Mouse (Mus musculus) limb, embryonic 13.5 days (tissue): ENCODE measurements around the gene Trim47. TPM values are rescaled to one million over a fixed set of nuclear protein-coding genes. Genes with fewer than 3 reads are reported as not detected.

Experiments used
- ATAC-seq: fragments of 200-750 bp; cut with Nextera tagmentation; 2 replicates; pipeline ENCODE4 v1.8.0; 2017; ENCODE audit warnings: low read depth, moderate number of reproducible peaks, moderate TSS enrichment; ENCODE audit not compliant: low FRiP score
- H3K27ac ChIP-seq: fragments of 300-500 bp; sonication (generic); 2 replicates; pipeline ENCODE4 v1.5.1; 2015; ENCODE audit warnings: inconsistent platforms, mild to moderate bottlenecking, moderate library complexity
- H3K27me3 ChIP-seq: fragments of 300-500 bp; sonication (generic); 2 replicates; pipeline ENCODE4 v1.6.1; 2015; ENCODE audit warnings: mild to moderate bottlenecking, inconsistent platforms
- H3K36me3 ChIP-seq: fragments of 300-500 bp; sonication (generic); 2 replicates; pipeline ENCODE4 v1.6.1; 2015; ENCODE audit warnings: inconsistent platforms, mild to moderate bottlenecking, moderate library complexity
- H3K4me1 ChIP-seq: fragments of 300-500 bp; sonication (generic); 2 replicates; pipeline ENCODE4 v1.6.1; 2015; ENCODE audit warnings: inconsistent platforms
- H3K4me2 ChIP-seq: fragments of 300-500 bp; sonication (generic); replicated peaks from 2 replicates; pipeline ENCODE4 v1.6.1; 2015; ENCODE audit warnings: inconsistent platforms, mild to moderate bottlenecking, moderate library complexity
- H3K4me3 ChIP-seq: fragments of 300-500 bp; sonication (generic); 2 replicates; pipeline ENCODE4 v1.5.1; 2015; ENCODE audit warnings: moderate library complexity, mild to moderate bottlenecking, inconsistent platforms
- H3K9ac ChIP-seq: fragments of 300-500 bp; sonication (generic); 2 replicates; pipeline ENCODE4 v1.6.1; 2015; ENCODE audit warnings: mild to moderate bottlenecking, inconsistent platforms
- H3K9me3 ChIP-seq: fragments of 300-500 bp; sonication (generic); 2 replicates; pipeline ENCODE4 v1.6.1; 2016; ENCODE audit warnings: inconsistent platforms
- WGBS: fragments of 180-500 bp; shearing (Covaris S2); methylation state at CpG from one replicate; pipeline ENCODE4 v1.1.7; 2015; 5-methylcytosine and 5-hydroxymethylcytosine counted together
- polyA plus RNA-seq: library from polyadenylated mRNA; unstranded; fragments of >200 nt; fragmentation: Nextera tagmentation; extraction: Ambion mirVana; gene quantifications from 2 replicates; pipeline ENCODE4 v1.2.1, GENCODE M21; 2015

Gene Trim47
- polyA plus RNA-seq, 1 experiment from 2014 or later = 15.9 TPM

DNA sequence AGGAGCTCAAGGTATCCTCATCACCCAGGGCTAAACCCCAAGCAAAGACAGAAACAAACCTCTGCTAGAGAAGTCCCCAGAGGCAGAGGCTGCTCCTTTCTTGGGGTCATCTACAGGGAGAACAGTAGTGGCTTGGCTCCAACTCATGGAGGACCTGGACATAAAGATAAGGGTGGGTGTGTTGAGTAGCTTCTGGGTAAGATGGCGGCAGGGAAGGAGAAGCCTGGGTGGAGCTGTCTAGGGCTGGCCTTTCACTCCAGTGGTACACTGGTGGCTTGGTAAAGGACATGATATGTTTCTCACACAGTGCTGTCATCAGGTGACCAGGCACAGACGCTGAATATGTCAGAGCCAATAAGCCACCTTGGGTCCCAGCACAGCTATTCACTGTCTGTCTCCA lies 23.9 kb upstream of the Trim47 start:
- H3K27ac ChIP-seq = no peak overlapping the region
- no peaks in the 10 kb centered on the region for H3K9me3 ChIP-seq
- H3K4me3 ChIP-seq = no peak overlapping the region
- no peaks in the 10 kb centered on the region for H3K4me1 ChIP-seq
- no peak overlapping the region for H3K9ac ChIP-seq
- H3K36me3 ChIP-seq = peaks cover 100% of the 10 kb centered on the region
- no peaks in the 10 kb centered on the region for H3K27me3 ChIP-seq
- ATAC-seq = no peak
- H3K4me2 ChIP-seq = no peak overlapping the region
- 100% methylated on average over 2 of the region's 2 CpGs for WGBS

DNA sequence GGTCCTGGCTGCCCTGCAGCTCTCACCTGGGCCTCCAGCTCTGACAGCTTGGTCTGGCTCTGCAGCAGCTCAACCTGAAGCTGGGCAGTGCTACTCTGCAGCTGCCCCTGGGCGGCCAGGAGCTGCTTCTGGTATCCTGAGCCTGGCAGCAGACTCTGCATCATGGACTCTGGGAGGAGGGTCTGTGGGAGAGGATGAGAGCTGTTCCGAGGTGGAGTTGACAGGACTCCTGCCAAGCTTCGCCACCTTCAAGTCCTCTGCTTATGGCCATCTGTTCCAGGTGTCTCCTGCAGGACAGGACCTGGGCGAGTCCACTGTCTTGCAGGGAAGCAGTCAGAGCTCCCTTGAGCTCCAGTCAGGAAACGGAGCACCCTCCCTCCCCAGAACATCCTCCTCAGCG lies 22.3 kb upstream of the Trim47 start:
- 77% methylated on average over 6 of the region's 6 CpGs for WGBS
- ATAC-seq = no peak
- Histone ChIP-seq H3K9me3 (no peaks in the 10 kb centered on the region), H3K36me3 (peaks cover 100% of the 10 kb centered on the region), H3K9ac (no peak overlapping the region), H3K27me3 (no peaks in the 10 kb centered on the region), H3K4me3 (no peak overlapping the region), H3K4me2 (no peak overlapping the region), H3K27ac (no peak overlapping the region), H3K4me1 (no peaks in the 10 kb centered on the region)

DNA sequence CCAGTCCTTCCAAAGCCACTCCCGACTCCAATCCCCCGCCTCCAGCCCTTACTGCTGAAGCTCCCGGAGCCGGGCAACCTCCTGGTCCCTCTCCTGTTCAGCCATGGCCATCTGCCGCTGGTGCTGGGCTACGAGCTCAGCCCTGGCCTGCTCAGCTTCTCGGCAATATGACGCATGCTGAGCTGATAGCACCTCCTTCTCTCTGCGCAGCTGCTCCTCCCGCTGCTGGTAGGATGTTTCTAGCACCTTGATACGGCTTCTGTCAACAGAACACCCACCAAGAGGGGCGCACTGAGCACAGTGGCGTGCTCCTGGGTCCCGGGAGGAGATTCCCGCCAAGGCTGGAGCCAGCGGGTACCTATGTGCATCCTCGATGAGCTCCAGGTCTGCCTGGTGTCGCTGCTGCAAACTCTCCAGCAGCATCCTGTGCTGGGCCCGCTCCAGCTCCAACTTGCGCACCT lies 21.8 kb upstream of the Trim47 start:
- H3K36me3 ChIP-seq = peaks cover 100% of the 10 kb centered on the region
- ATAC-seq = no peak
- H3K9ac ChIP-seq = no peak overlapping the region

DNA sequence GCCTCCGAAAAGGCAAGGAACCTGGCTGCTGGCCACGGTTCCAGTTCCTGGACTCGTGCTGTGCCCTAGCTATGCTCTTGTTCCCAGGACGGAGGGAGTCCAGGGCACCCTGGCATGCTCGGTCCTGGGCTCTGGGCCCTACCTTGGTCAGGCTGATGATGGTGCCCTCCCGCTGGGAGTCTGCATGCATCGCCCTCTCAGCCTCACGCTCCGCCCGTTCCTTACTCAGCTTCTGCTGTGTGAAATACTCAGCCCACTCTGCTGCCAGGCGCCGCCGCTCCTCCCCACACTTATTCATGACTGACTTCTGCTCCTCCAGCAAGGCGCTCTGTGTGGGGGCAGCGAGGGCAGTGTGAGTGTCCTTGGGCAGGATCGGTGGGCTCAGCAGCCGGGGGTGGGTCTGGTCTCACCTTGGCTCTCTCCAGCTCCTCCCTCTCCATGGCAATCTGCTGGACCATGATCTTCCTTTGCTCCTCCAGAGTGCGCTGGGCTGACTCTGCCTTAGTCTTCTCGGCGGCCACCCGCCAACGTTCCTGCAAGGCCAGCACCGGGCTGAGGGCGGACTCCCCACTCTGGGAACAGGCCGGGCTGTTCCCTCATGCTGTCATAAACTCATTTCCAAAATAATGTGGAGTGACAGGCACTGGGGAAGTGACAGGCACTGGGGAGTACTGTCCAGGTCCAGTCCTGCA lies 19.4 kb upstream of the Trim47 start:
- H3K9ac ChIP-seq = no peak overlapping the region
- no peak overlapping the region; the same call in 1 of the 2 replicates for H3K27ac ChIP-seq
- no peaks in the 10 kb centered on the region for H3K9me3 ChIP-seq
- H3K4me3 ChIP-seq = no peak overlapping the region
- ATAC-seq = no peak
- no peaks in the 10 kb centered on the region for H3K4me1 ChIP-seq
- H3K27me3 ChIP-seq = no peaks in the 10 kb centered on the region
- 74% methylated on average over 25 of the region's 25 CpGs for WGBS
- no peak overlapping the region for H3K4me2 ChIP-seq
- H3K36me3 ChIP-seq = peaks cover 99% of the 10 kb centered on the region

More for the DNA sequence above, 21.8 kb upstream of the Trim47 start:
- Histone ChIP-seq H3K4me1 (no peaks in the 10 kb centered on the region), H3K4me3 (no peak overlapping the region), H3K4me2 (no peak overlapping the region), H3K9me3 (no peaks in the 10 kb centered on the region), H3K27me3 (no peaks in the 10 kb centered on the region), H3K27ac (no peak overlapping the region)
- WGBS = 50% methylated on average over 20 of the region's 20 CpGs

DNA sequence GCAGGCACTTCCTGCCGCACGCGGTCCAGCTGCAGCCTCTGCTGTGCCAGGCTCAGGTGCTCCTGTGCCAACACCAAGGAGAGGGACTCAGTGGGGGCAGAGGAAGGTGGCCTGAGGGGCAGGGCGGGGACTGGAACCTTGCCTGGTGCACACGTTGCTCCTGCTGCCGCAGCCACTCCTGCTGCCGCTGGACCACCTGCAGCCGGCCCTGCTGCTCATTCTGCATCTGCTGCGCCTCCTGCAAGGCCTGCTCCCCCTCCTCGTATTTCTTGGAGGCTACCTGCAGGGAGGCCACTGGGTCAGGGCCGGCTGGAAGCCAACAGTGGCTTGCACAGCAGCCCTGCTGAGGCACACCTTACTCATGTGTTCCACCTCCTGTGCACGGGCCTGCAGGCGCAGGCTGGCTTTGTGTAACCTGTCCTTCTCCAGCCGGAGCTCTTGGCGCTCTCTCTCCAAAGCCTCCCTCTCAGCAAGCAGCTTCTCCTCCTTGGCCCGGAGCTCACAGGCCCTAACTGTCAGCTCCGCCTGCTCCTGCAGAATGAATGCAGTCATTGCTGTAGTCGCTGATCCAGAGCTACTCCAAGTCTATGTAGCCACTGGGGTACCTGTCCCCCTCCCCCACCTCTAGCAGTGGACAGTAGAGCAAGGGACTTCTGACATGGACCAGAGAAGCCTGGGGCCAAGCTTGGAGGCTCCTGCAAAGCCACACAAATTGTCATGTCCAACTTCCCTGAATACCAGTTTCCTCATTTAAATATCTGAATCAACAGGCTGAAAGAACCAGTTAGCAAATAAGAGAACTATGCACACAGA lies 18.7 kb upstream of the Trim47 start:
- Histone ChIP-seq H3K9ac (0 out of 2 replicates have a peak overlapping the region, but pooled peaks have one; percentile 21), H3K27ac (no peak overlapping the region), H3K4me1 (no peaks in the 10 kb centered on the region), H3K9me3 (no peaks in the 10 kb centered on the region), H3K36me3 (peaks cover 95% of the 10 kb centered on the region), H3K27me3 (no peaks in the 10 kb centered on the region), H3K4me3 (no peak overlapping the region), H3K4me2 (no peak overlapping the region)
- 63% methylated on average over 18 of the region's 18 CpGs for WGBS
- ATAC-seq = no peak

DNA sequence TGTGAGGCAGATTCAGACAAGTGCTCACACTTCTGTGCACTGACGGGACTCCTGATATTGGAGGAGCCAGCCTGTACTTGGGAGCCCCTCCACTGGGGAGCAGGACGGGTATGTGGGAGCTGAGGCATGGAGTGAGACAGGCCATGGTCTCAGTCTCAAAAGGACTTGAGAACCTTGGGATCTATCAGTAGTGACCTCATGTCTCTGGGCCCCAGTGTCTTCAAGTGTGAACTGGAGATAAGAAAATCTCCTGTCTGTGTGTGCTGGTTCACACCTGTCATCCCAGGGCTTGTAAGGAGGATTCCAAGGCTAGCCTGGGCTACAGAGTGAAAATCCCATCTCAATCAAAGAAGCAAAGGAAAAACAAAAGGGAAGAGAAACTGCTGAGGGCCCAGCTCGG lies 16.5 kb upstream of the Trim47 start:
- Histone ChIP-seq H3K4me3 (no peak overlapping the region), H3K36me3 (peaks cover 73% of the 10 kb centered on the region), H3K4me2 (no peak overlapping the region), H3K27me3 (no peaks in the 10 kb centered on the region), H3K9me3 (no peaks in the 10 kb centered on the region), H3K9ac (no peak overlapping the region), H3K27ac (no peak overlapping the region), H3K4me1 (peaks cover 7% of the 10 kb centered on the region)
- ATAC-seq = no peak
- WGBS = 88% methylated on average over 3 of the region's 3 CpGs

DNA sequence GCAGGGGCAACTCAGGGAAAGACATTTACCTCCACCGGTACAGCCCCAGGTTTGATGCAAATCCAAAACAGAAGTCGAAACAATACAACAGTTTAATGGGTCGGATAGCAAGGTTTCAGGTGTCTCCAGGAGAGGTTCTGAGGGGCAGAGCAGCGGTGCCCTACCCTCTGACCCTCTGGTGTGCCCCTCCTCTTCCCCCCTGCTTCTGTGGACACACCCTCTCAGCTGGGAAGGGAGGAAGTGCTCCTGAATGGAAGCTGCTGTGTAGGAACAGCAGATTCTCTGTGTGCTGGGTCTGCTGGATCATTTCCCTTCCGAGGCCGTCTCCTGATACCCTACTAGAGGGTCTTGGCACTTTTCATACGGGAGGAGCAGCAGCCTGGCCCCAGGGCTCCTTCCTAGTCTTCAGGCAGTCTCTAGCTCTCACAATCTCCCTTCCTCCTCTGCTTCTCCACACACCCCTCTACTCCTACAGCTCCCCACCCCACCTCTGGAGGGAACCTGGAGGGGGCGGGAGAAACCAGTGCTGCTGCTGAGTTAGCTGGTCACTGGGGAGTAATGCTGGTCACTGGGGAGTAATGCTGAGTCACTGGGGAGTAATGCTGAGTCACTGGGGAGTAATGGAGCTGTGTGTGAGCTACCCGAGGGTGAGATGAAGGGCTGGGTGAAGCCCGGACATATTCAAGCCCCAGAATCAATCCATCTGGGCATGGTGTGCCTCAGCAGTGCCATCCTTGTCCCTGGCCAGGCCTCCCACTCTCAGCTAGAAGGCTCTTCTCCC lies 15.4 kb upstream of the Trim47 start:
- H3K4me3 ChIP-seq = no peak overlapping the region
- 71% methylated on average over 10 of the region's 10 CpGs for WGBS

DNA sequence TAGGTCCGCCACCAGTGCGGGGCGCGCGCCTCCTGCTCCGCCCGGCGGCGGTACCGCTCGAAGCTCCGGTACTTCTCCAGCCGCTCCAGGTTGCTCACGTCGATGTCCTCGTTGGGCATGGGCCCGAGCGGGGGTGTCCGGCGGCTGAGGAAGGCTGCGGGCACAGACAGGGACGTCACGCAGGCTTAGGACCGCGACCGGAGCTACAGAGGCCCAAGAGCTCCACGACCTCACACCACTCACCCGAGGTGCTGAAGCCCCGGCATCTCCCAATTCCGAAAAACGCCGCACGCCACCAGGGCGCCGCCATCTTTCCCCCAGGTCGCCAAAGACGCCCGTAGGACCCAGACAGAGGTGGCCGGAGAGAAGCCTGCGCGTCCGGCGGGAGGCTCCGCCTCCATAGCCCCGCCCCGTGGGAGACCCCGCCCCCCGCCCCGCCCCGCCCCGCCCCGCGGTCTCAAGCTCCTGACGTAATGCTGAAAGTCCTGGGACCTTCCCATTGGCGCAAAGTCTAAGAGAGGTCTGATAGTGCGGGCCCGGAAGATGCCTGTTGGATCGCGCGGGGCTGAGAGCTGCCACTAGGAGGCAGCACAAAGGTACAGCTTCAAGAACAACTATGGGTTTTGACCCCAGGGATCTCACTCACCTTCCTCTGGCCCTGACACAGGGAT lies 11.6 kb upstream of the Trim47 start, which contains the start of gene Mrpl38:
TSS of gene Mrpl38 (minus strand) at position 401 of the 671 bp plus-strand sequence.
- peak within 1 kb of the TSS; percentile 79 for H3K27ac ChIP-seq
- H3K27me3 ChIP-seq = no peaks in the 10 kb centered on the region
- peak within 1 kb of the TSS; percentile 92 for H3K4me3 ChIP-seq
- no peaks in the 10 kb centered on the region for H3K9me3 ChIP-seq
- H3K4me1 ChIP-seq = peaks cover 21% of the 10 kb centered on the region
- under 1% methylated on average over 60 of the region's 60 CpGs for WGBS
- peak within 1 kb of the TSS; percentile 77 for H3K4me2 ChIP-seq
- peak; percentile 96 for ATAC-seq
- H3K36me3 ChIP-seq = peaks cover 49% of the 10 kb centered on the region
- H3K9ac ChIP-seq = peak within 1 kb of the TSS; percentile 84

More for the DNA sequence above, 15.4 kb upstream of the Trim47 start:
- Histone ChIP-seq H3K4me1 (peaks cover 15% of the 10 kb centered on the region), H3K36me3 (peaks cover 62% of the 10 kb centered on the region), H3K9ac (no peak overlapping the region), H3K4me2 (no peak overlapping the region), H3K27ac (no peak overlapping the region; the same call in 1 of the 2 replicates), H3K9me3 (no peaks in the 10 kb centered on the region), H3K27me3 (no peaks in the 10 kb centered on the region)
- no peak for ATAC-seq

DNA sequence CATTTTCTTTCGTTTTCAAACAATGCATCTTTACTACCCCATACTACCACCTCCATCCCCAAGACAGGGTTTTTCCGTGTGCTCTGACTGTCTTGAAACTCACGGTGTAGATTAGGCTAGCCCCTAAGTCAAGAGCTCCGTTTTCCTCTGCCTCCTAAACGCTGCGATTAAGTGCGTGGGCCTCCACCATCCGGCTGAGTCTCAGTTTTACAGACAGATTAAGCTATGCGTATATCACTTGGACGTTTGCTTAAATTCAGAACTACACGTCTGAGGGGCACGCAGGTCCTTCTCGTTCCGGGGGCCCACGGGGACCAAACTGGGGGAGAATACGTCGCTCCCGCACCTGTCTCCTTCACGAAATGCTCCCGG lies 11.1 kb upstream of the Trim47 start:
- peak overlapping the region; percentile 79 for H3K27ac ChIP-seq
- 1% methylated on average over 20 of the region's 20 CpGs for WGBS

DNA sequence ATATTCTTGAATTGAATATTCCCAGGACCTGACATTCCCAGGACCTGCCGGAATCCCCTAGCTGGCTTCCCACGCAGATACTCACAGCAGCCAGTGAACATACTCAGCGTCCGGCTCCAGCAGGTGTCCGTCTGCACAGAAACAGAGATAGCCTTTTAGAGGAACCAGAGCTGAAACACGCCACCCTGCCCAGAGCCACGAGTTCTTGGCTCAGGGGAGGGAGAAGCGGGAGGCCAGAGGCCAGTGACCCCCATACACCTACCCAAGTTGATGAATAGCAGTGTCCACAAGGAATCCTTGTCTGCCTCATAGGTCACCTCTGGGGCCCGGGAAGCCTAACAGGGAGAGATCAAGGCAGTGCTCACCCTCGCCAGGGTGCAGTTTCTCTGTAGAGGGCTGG lies 7.2 kb upstream of the Trim47 start:
- no peaks in the 10 kb centered on the region for H3K27me3 ChIP-seq
- 82% methylated on average over 10 of the region's 10 CpGs for WGBS
- peaks cover 39% of the 10 kb centered on the region for H3K4me1 ChIP-seq
- H3K9ac ChIP-seq = no peak overlapping the region
- H3K9me3 ChIP-seq = no peaks in the 10 kb centered on the region
- H3K36me3 ChIP-seq = peaks cover 45% of the 10 kb centered on the region
- no peak overlapping the region for H3K27ac ChIP-seq
- no peak for ATAC-seq
- no peak overlapping the region for H3K4me2 ChIP-seq
- no peak overlapping the region for H3K4me3 ChIP-seq

More for the DNA sequence above, 11.1 kb upstream of the Trim47 start:
- Histone ChIP-seq H3K27me3 (no peaks in the 10 kb centered on the region), H3K9ac (peak overlapping the region; percentile 84), H3K4me3 (peak overlapping the region; percentile 92), H3K4me2 (peak overlapping the region; percentile 77), H3K4me1 (peaks cover 21% of the 10 kb centered on the region), H3K36me3 (peaks cover 49% of the 10 kb centered on the region), H3K9me3 (no peaks in the 10 kb centered on the region)
- ATAC-seq = no peak

DNA sequence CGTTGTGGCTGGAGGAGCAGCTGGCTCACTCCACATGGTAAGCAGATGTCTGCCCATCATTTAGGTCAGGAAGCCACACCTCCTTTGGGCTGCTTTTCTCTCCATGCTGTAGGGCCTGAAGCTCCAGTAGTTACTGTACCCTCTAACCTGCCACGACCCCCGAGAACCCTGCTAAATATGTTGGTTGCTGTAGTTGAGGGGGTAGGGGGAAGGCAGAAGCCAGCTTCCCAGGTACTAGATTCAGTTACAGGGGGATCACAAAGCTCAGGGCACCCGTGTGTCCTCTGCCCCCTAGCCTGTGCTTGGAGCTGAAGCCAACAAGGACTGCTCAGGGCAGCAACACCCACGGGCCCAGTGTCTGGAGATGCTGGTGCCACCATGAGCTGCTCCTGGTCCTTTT lies 6.5 kb upstream of the Trim47 start:
- 52% methylated on average over 5 of the region's 5 CpGs for WGBS
- ATAC-seq = no peak
- H3K4me1 ChIP-seq = peaks cover 40% of the 10 kb centered on the region
- H3K9me3 ChIP-seq = no peaks in the 10 kb centered on the region
- no peaks in the 10 kb centered on the region for H3K27me3 ChIP-seq
- H3K4me2 ChIP-seq = no peak overlapping the region
- H3K4me3 ChIP-seq = no peak overlapping the region
- no peak overlapping the region for H3K9ac ChIP-seq
- peaks cover 45% of the 10 kb centered on the region for H3K36me3 ChIP-seq
- no peak overlapping the region for H3K27ac ChIP-seq
